Mouse (Mus musculus) liver, embryonic 18 days (tissue): ENCODE measurements around the gene Prkd2. TPM values are rescaled to one million over a fixed set of nuclear protein-coding genes. Genes with fewer than 3 reads are reported as not detected.

Experiments
- polyA plus RNA-seq: library from polyadenylated mRNA; depleted of rRNA; stranded (reverse); fragments of >200 nt; gene quantifications from 2 replicates; pipeline ENCODE4 v1.2.3, GENCODE M21; 2012; rRNA removed

Gene Prkd2
- polyA plus RNA-seq, result 4.9 and 5.2 TPM in 2 replicates

GRCm38 (mm10) chr7:16842645-16843063 is at the start of gene Prkd2:
TSS of gene Prkd2 (plus strand) at chr7:16842902.

GRCm38 (mm10) chr7:16815351-16815941 is 27.3 kb upstream of the Prkd2 start, which contains the start of gene Strn4:
TSS of gene Strn4 (plus strand) at chr7:16815889.

DNA sequence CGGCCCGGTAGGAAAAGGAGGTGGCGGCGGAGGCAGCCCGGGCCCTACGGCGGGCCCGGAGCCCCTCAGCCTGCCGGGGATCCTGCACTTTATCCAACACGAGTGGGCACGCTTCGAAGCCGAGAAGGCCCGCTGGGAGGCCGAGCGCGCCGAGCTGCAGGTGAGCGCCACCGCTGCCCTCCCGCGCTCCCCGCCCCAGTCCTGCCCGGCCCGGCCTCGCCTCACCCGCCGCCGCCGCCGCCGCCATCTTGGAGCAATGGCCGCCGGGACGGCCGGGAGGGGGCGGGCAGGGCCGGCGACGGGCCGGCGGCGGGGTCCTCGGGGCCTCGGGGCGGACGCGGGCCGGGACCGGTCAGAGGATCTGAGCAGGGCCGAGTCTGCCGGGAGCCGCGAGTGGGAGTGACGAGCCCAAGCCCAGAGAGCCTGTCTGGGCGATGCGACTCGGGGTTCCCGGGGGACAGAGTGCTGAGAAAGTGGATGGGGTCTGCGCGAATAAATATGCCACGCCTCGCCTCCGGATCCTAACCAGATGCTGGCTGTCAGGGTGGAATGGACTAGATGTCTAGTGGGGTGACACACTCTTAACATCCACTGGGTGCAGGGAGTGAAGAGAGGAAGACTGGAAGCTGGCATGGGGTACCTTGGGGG is 26.1 kb upstream of the Prkd2 start, which contains the start of gene Fkrp:
Fkrp (minus strand) TSS at position 258 of the 648 bp plus-strand sequence.

DNA sequence AGATGAGACGGTGACA is 32.4 kb downstream of the Prkd2 start, which contains the start of gene Dact3:
Dact3 (plus strand) TSS at position 8 of the 16 bp plus-strand sequence.

GRCm38 (mm10) chr7:16891641-16892351 is 49.1 kb downstream of the Prkd2 start, which contains the start of gene Gng8:
TSS of gene Gng8 (plus strand) at chr7:16891786.

DNA sequence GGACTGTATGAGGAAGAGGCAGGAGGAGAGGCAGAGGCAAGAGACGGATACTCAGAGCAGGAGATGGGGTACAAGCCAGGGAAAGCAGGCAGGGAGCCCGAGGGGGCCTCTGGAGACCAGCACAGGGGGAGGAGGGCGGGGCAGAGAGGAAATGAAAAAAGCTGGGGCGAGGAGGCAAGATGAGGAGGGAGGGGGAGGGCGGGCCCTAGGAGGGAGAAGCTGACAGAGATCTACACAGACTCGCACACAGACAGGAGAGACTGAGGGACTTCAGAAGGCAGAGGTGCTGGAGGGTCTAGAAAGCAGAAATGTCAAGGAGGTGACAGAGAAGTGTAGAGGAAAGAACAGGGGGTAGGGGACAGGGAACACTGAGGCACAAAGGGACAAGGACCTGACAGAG is 63.6 kb downstream of the Prkd2 start, which contains the start of gene Ptgir:
Ptgir (plus strand) TSS at position 210 of the 400 bp plus-strand sequence.

Other genes starting within 250 kb of the Prkd2 start
- gene Arhgap35, start 227.9 kb upstream of the Prkd2 start, polyA plus RNA-seq, result 4.2 TPM in 2 replicates
- gene Ceacam15, start 167.2 kb upstream of the Prkd2 start, polyA plus RNA-seq, result not detected in 2 replicates
- gene Ceacam9, start 121.0 kb upstream of the Prkd2 start, polyA plus RNA-seq, result not detected in 2 replicates
- 154 and 157 TPM in 2 replicates for gene Ap2s1, start 104.5 kb upstream of the Prkd2 start, polyA plus RNA-seq
- 73.9 and 75.4 TPM in 2 replicates for gene Slc1a5, start 61.6 kb upstream of the Prkd2 start, polyA plus RNA-seq
- gene Strn4, start 27.0 kb upstream of the Prkd2 start, polyA plus RNA-seq, result 30.6 and 36.3 TPM in 2 replicates
- gene Fkrp, start 26.2 kb upstream of the Prkd2 start, polyA plus RNA-seq, result 7.4 and 7.5 TPM in 2 replicates
- 0.61 and 0.81 TPM in 2 replicates for gene Dact3, start 32.4 kb downstream of the Prkd2 start, polyA plus RNA-seq
- 0.50 and 0.61 TPM in 2 replicates for gene Gng8, start 48.9 kb downstream of the Prkd2 start, polyA plus RNA-seq
- 1.1 and 1.4 TPM in 2 replicates for gene Ptgir, start 63.6 kb downstream of the Prkd2 start, polyA plus RNA-seq
- 68.8 and 69.7 TPM in 2 replicates for gene Calm3, start 81.2 kb downstream of the Prkd2 start, polyA plus RNA-seq
- gene Pnmal2, start 101.8 kb downstream of the Prkd2 start, polyA plus RNA-seq, result 0.03 and 0.04 TPM in 2 replicates
- 0.01 TPM in 2 replicates for gene Pnmal1, start 116.8 kb downstream of the Prkd2 start, polyA plus RNA-seq
- gene Gm42372, start 140.2 kb downstream of the Prkd2 start, polyA plus RNA-seq, result 0.01 TPM in 1 of 2 replicates, not detected in the other
- gene Ccdc8, start 149.8 kb downstream of the Prkd2 start, polyA plus RNA-seq, result 3.1 and 3.7 TPM in 2 replicates
- gene Ppp5c, start 185.0 kb downstream of the Prkd2 start, polyA plus RNA-seq, result 44.4 and 50.5 TPM in 2 replicates
- 13.2 and 22.6 TPM in 2 replicates for gene Hif3a, start 219.5 kb downstream of the Prkd2 start, polyA plus RNA-seq
- 0.70 and 0.99 TPM in 2 replicates for gene Psg16, start 231.1 kb downstream of the Prkd2 start, polyA plus RNA-seq